Mouse (Mus musculus) T-cell, adult 66 days (primary cell): ENCODE measurements around the gene Prss28. TPM values are rescaled to one million over a fixed set of nuclear protein-coding genes. Genes with fewer than 3 reads are reported as not detected.

Source experiments
- total RNA-seq, 2 experiments: library from RNA; stranded (reverse); gene quantifications; 3 replicates in 1 of 2; 4 replicates in 1 of 2; pipeline ENCODE4 v1.2.4; 2023

Gene Prss28
- not detected for total RNA-seq

DNA sequence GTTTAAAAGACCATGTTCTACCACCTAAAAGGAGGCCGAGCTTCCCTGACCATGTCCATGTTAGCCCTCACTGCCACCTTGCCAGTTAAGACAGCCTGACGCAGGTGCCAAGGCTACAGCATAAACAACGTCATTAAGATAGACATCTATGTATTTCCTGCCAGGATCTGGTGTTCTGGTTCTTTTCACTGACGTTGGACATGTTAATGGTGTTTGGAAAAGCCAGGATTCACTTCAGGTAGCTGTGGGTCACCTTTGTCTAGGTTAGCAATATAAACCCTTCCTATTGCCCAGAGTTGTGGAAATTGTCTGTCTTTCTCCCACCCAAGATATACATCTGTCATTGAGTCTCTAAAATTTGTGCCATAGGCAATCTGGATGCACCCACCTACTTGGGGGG is at the start of gene Prss28:
Gene Prss28, plus strand, starts transcription at position 301 of the 400 bp plus-strand sequence.

DNA sequence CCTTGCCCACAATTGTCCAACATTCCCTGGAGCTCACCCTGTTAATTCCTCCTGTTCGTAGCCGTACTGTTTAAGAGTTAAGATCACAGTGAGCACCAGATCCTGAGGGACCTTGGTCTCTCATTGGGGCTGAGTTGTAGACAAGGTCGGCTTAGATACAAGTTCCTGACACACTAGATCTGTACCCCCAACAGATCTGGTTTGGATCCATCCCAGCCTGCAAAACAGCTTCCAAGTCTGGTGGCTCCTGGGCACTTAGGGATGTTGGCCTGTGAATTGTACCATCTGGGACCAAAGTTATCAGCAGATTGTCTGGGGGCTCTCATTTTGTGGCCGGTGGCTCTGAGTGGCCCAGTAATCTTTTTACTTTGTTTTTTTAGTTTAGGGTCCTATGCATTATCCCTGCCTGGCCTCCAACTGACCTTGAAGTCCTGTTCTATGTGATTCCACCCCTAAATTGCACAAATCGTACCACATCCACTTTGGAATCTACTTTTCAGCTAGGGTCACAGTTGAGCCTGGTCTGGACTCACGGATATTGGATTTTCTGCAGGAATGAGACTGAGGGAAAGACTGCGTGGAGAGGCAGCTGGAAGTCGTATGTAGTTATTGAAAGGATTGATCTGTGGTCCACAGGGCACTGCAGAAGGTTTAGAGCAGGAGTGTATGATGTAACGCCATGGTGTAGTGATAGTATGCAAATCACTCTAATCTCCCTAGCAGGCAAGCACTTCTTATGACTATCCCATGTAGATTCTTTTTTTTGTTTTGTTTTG is 33.7 kb upstream of the Prss28 start, which contains the start of gene Ube2i:
Gene Ube2i, minus strand, starts transcription at position 52 of the 776 bp plus-strand sequence.

DNA sequence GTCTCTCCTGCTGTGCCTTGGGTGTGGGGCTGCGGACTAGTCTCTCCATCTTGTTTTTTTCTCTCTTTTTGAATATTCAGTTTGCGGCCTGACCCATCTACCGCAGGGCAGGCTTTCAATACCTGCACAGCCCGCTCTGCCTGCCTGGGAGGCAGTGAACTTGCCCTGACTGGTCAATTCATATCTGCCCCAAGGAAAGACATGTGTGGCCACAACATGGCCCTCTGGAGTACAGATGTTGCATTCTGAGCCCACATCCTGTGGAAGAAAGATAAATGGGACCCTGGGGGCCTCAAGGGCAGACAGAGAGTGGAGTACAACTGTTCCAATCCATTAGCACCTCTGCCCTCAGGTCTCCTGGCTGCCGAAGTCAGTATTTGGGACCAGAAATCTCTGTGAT is 10.4 kb upstream of the Prss28 start, which contains the start of gene Prss34:
Gene Prss34, plus strand, starts transcription at position 301 of the 400 bp plus-strand sequence.

DNA sequence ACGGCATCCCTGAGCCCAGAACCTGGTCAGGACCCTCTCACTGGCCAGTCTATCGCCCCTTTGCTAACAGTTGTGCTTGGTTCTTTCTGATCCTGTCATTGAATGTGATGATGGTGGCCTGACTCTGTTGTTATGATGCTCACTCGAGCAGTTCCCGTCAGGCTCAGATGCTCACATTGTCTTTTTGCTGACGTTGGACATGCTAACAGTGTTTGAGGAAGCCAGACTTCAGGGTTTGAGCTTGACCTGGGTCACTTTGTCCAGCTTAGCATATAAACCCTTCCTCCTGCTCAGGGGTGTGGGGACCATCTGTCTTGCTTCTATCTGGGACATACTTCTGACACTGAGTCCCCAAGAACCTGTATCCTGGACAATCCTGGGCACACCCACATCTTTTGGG is 9.9 kb downstream of the Prss28 start, which contains the start of gene Prss29:
Gene Prss29, plus strand, starts transcription at position 301 of the 400 bp plus-strand sequence.

DNA sequence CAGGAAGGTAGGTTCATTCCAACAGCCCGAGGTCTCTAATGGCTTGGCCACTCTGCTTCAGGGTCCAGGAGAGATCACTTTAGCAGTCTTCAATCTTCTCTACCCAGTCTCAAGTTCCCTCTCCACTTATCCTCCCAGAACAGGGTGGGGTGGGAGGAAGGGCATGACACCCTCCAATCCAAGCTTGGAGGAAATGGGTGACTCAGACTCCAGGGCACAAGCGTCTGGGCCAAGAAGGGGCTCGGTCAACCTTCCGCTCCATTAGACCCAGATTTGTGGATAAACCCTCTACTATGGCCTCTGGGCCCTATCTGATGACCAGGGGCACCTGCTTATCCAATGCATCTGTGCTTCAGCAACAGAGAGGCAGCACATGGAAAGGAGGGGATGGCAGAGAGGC is 37.0 kb downstream of the Prss28 start, which contains the start of gene Tpsab1:
Gene Tpsab1, minus strand, starts transcription at position 101 of the 400 bp plus-strand sequence.

Other genes starting within 250 kb of the Prss28 start
- gene Tmem204, start 225.1 kb upstream of the Prss28 start, total RNA-seq: not detected
- 10 to 100 TPM; 39.2 to 46.6 TPM for gene Telo2, start 192.7 kb upstream of the Prss28 start, total RNA-seq
- not detected for gene Ptx4, start 187.9 kb upstream of the Prss28 start, total RNA-seq
- gene Clcn7, start 175.3 kb upstream of the Prss28 start, total RNA-seq: 10 to 100 TPM; 44.0 to 44.4 TPM
- gene Ccdc154, start 146.2 kb upstream of the Prss28 start, total RNA-seq: under 1 TPM in 1 of 2 experiments, not detected in 1; 0.47 TPM
- gene Gm38655, start 133.2 kb upstream of the Prss28 start, total RNA-seq: not detected
- 10 to 100 TPM; 16.3 to 19.8 TPM for gene BC003965, start 124.1 kb upstream of the Prss28 start, total RNA-seq
- gene Unkl, start 120.2 kb upstream of the Prss28 start, total RNA-seq: 10 to 100 TPM; 82.5 to 91.6 TPM
- 10 to 100 TPM; 45.8 to 46.1 TPM for gene Gnptg, start 68.5 kb upstream of the Prss28 start, total RNA-seq
- 10 to 100 TPM; 27.9 to 28.7 TPM for gene Tsr3, start 68.5 kb upstream of the Prss28 start, total RNA-seq
- 10 to 100 TPM; 29.4 TPM for gene Baiap3, start 52.3 kb upstream of the Prss28 start, total RNA-seq
- 100 to 1,000 TPM; 421 to 426 TPM for gene Ube2i, start 34.0 kb upstream of the Prss28 start, total RNA-seq
- gene Prss34, start 10.3 kb upstream of the Prss28 start, total RNA-seq: under 1 TPM in 1 of 2 experiments, not detected in 1; 0.76 TPM
- gene Prss29, start 10.0 kb downstream of the Prss28 start, total RNA-seq: not detected
- gene Tpsab1, start 36.9 kb downstream of the Prss28 start, total RNA-seq: 1 to 10 TPM in 1 of 2 experiments, not detected in 1; 1.1 TPM
- 1 to 10 TPM in 1 of 2 experiments, not detected in 1; 1.0 TPM for gene Tpsb2, start 57.7 kb downstream of the Prss28 start, total RNA-seq
- gene Tpsg1, start 60.6 kb downstream of the Prss28 start, total RNA-seq: not detected
- gene Cacna1h, start 125.1 kb downstream of the Prss28 start, total RNA-seq: not detected
- not detected for gene Tekt4, start 146.0 kb downstream of the Prss28 start, total RNA-seq
- gene Sstr5, start 188.6 kb downstream of the Prss28 start, total RNA-seq: not detected